ENCODE assay signal across 17 mouse cellular contexts in genomic region chr10:96351320-96351719, GRCm38 (mm10).
DNase-seq lines count a peak whose midpoint lies in the region; ATAC-seq lines count a peak whose summit lies in the region.
"Had no signal": no experiment of that assay in that cellular context is flagged by ENCODE, and none has a peak within 500 bp of the region (broad histone marks: within the 10 kb centered on the region; RNA-seq: fewer than 3 reads in every experiment).

No protein-coding gene starts in this region.

- DNase-seq in heart, adult 11 months: peak; percentile 58
- DNase-seq in heart, postnatal 4 days: no peak
- peak; percentile 73 for DNase-seq in NIH3T3 (ENCODE audit: low read depth)
- DNase-seq in adrenal gland, adult (ENCODE audit: inconsistent age in 2 of 2, low spot score in 1 of 2): no peak
- DNase-seq in cerebellum, postnatal 4 days (ENCODE audit: low spot score in 2 of 2): no peak
- no peak for DNase-seq in cerebellum, postnatal 36 days
- DNase-seq: adrenal gland, adult 8-10 months; adrenal gland, postnatal 36 days; cerebellum, adult 18-20 months; cerebellum, adult 9-11 months; embryo, embryonic 11 days; gastrocnemius, postnatal 36 days; heart, adult 2 months; heart, postnatal 14 days had no signal

- ATAC-seq in megakaryocyte, adult 5-6 weeks (ENCODE audit: poor library complexity, severe bottlenecking): peak; percentile 66
- ATAC-seq: forebrain, embryonic 14.5 days; intestine, postnatal 0 days had no signal

Comparison
In these comparisons a context has a peak if more than half of its experiments do, and no peak if none do; other contexts are left out.
1. DNase-seq: peak in heart, adult 11 months (single experiment) and NIH3T3 (single experiment); none in heart, postnatal 4 days (single experiment), adrenal gland, adult (0 of 2), cerebellum, postnatal 4 days (0 of 2) and cerebellum, postnatal 36 days (0 of 2).